Mouse (Mus musculus) myocyte (in vitro differentiated cells): Measurements from ENCODE around the gene Zfp871. TPM values are rescaled to one million over a fixed set of nuclear protein-coding genes. Genes with fewer than 3 reads are reported as not detected.

ENCODE experiments used
- H3K27me3 ChIP-seq: one replicate; pipeline ENCODE4 v1.6.1; 2011; ENCODE audit not compliant: control insufficient read depth, insufficient read depth, insufficient read length
- H3K36me3 ChIP-seq: one replicate; pipeline ENCODE4 v1.6.1; 2011; ENCODE audit not compliant: control insufficient read depth, insufficient read depth
- H3K4me2 ChIP-seq: one replicate; pipeline ENCODE4 v1.6.1; 2011; ENCODE audit warnings: low read depth, control low read depth
- H3K4me3 ChIP-seq: one replicate; pipeline ENCODE4 v1.5.1; 2011; ENCODE audit warnings: mild to moderate bottlenecking, control low read depth, moderate library complexity
- H3K79me2 ChIP-seq: one replicate; pipeline ENCODE4 v1.6.1; 2011; ENCODE audit not compliant: control insufficient read depth, insufficient read depth
- H3ac ChIP-seq: one replicate; pipeline ENCODE4 v1.6.1; 2011; ENCODE audit not compliant: control insufficient read depth, insufficient read length
- CEBPB ChIP-seq: IDR thresholded peaks from 2 replicates; pipeline ENCODE4 v1.6.1; 2011; ENCODE audit warnings: mild to moderate bottlenecking, moderate library complexity; ENCODE audit not compliant: poor library complexity, insufficient read depth, severe bottlenecking
- E2F4 ChIP-seq: IDR thresholded peaks from one replicate; pipeline ENCODE4 v1.6.1; 2011; ENCODE audit warnings: mild to moderate bottlenecking, control low read depth, moderate library complexity; ENCODE audit not compliant: insufficient read depth
- MAX ChIP-seq: IDR thresholded peaks from one replicate; pipeline ENCODE4 v1.6.1; 2011; ENCODE audit warnings: low read depth, mild to moderate bottlenecking, control low read depth
- MYOD1 ChIP-seq, 3 experiments: IDR thresholded peaks; one replicate each; pipeline ENCODE4 v1.6.1; 2011; ENCODE audit warnings: control low read depth in 2 of 3, low read depth in 2 of 3, mild to moderate bottlenecking in 2 of 3, moderate library complexity in 1 of 3; ENCODE audit not compliant: insufficient read length in 2 of 3, control insufficient read depth in 1 of 3
- MYOG ChIP-seq, 3 experiments: IDR thresholded peaks; one replicate each; pipeline ENCODE4 v1.6.1; 2011; ENCODE audit warnings: control low read depth in 2 of 3, low read depth in 2 of 3, mild to moderate bottlenecking in 2 of 3; ENCODE audit not compliant: insufficient read length in 2 of 3, control insufficient read depth in 1 of 3, insufficient read depth in 1 of 3
- POLR2A ChIP-seq: IDR thresholded peaks from one replicate; pipeline ENCODE4 v1.6.1; 2011; ENCODE audit warnings: low read depth, mild to moderate bottlenecking, control low read depth, moderate library complexity; ENCODE audit not compliant: insufficient read length
- POLR2AphosphoS2 ChIP-seq: IDR thresholded peaks from one replicate; pipeline ENCODE4 v1.6.1; 2011; ENCODE audit warnings: low read depth, control low read depth; ENCODE audit not compliant: insufficient read length
- REST ChIP-seq: IDR thresholded peaks from one replicate; pipeline ENCODE4 v1.6.1; 2011; ENCODE audit warnings: mild to moderate bottlenecking, control low read depth, moderate library complexity; ENCODE audit not compliant: insufficient read depth, insufficient read length
- SRF ChIP-seq: IDR thresholded peaks from one replicate; pipeline ENCODE4 v1.6.1; 2011; ENCODE audit warnings: low read depth; ENCODE audit not compliant: control insufficient read depth, insufficient read length
- TCF12 ChIP-seq: IDR thresholded peaks from one replicate; pipeline ENCODE4 v1.6.1; 2011; ENCODE audit warnings: mild to moderate bottlenecking, control low read depth; ENCODE audit not compliant: poor library complexity, insufficient read depth, severe bottlenecking
- TCF3 ChIP-seq: IDR thresholded peaks from one replicate; pipeline ENCODE4 v1.6.1; 2011; ENCODE audit warnings: low read depth, control low read depth; ENCODE audit not compliant: insufficient read length
- USF1 ChIP-seq: IDR thresholded peaks from one replicate; pipeline ENCODE4 v1.6.1; 2011; ENCODE audit warnings: low read depth, mild to moderate bottlenecking, control low read depth, moderate library complexity
- polyA plus RNA-seq: library from polyadenylated mRNA; unstranded; fragments of >200 nt; fragmentation: generic; extraction: Trizol; gene quantifications from one replicate; pipeline ENCODE4 v1.2.1, GENCODE M21; 2012; ENCODE audit warnings: missing spikeins

Zfp871 gene
- polyA plus RNA-seq, 1 experiment = 1.7 TPM

- TF ChIP-seq E2F4 (no peak), REST (no peak), POLR2A (no peak), TCF12 (no peak), CEBPB (no peak), POLR2AphosphoS2 (no peak), MYOD1 (IDR thresholded peaks at IDR 0.05; ENCODE audit: control insufficient read depth in 1 of 3, insufficient read length in 2 of 3, low read depth in 2 of 3) (no peak), SRF (no peak), TCF3 (no peak), USF1 (no peak), MAX (no peak), MYOG (IDR thresholded peaks at IDR 0.05; ENCODE audit: control insufficient read depth in 1 of 3, insufficient read depth in 1 of 3, insufficient read length in 2 of 3, low read depth in 2 of 3) (no peak)
- no peaks in the 10 kb centered on the region for H3K79me2 ChIP-seq
- H3ac ChIP-seq = no peak overlapping the region
- no peak overlapping the region for H3K4me3 ChIP-seq
- no peaks in the 10 kb centered on the region for H3K36me3 ChIP-seq
- H3K27me3 ChIP-seq = peaks cover 26% of the 10 kb centered on the region
- no peak overlapping the region for H3K4me2 ChIP-seq
These were observed 22.6 kb upstream of the Zfp871 start for GRCm38 (mm10) chr17:32810648-32811047.

GRCm38 (mm10) chr17:32809544-32810374 lies 21.7 kb upstream of the Zfp871 start, which contains the start of gene Zfp811:
Gene Zfp811 (minus strand): TSS chr17:32809931.
- TF ChIP-seq POLR2AphosphoS2 = no peak
- no peak for TF ChIP-seq TCF12
- TF ChIP-seq MYOG (IDR thresholded peaks at IDR 0.05; ENCODE audit: control insufficient read depth in 1 of 3, insufficient read depth in 1 of 3, insufficient read length in 2 of 3, low read depth in 2 of 3) = no peak
- TF ChIP-seq REST = no peak
- TF ChIP-seq E2F4 = no peak
- no peak for TF ChIP-seq CEBPB
- TF ChIP-seq SRF = no peak
- TF ChIP-seq USF1 = no peak
- TF ChIP-seq TCF3 = no peak
- no peak for TF ChIP-seq POLR2A
- no peak for TF ChIP-seq MAX
- TF ChIP-seq MYOD1 (IDR thresholded peaks at IDR 0.05; ENCODE audit: control insufficient read depth in 1 of 3, insufficient read length in 2 of 3, low read depth in 2 of 3) = no peak
- Histone ChIP-seq H3K36me3 (no peaks in the 10 kb centered on the region), H3K4me2 (no peak within 1 kb of the TSS), H3K79me2 (no peaks in the 10 kb centered on the region), H3ac (no peak within 1 kb of the TSS), H3K27me3 (peaks cover 26% of the 10 kb centered on the region), H3K4me3 (no peak within 1 kb of the TSS)

GRCm38 (mm10) chr17:32808921-32809320 lies 20.8 kb upstream of the Zfp871 start:
- H3ac ChIP-seq = no peak overlapping the region
- TF ChIP-seq TCF3 (no peak), MYOG (IDR thresholded peaks at IDR 0.05; ENCODE audit: control insufficient read depth in 1 of 3, insufficient read depth in 1 of 3, insufficient read length in 2 of 3, low read depth in 2 of 3) (no peak), POLR2A (no peak), MAX (no peak), POLR2AphosphoS2 (no peak), E2F4 (no peak), REST (no peak), CEBPB (no peak), SRF (no peak), USF1 (no peak), TCF12 (no peak), MYOD1 (IDR thresholded peaks at IDR 0.05; ENCODE audit: control insufficient read depth in 1 of 3, insufficient read length in 2 of 3, low read depth in 2 of 3) (no peak)
- H3K36me3 ChIP-seq = no peaks in the 10 kb centered on the region
- no peak overlapping the region for H3K4me2 ChIP-seq
- H3K27me3 ChIP-seq = peaks cover 26% of the 10 kb centered on the region
- no peaks in the 10 kb centered on the region for H3K79me2 ChIP-seq
- H3K4me3 ChIP-seq = no peak overlapping the region

- no peak overlapping the region for H3K4me3 ChIP-seq
- H3K4me2 ChIP-seq = no peak overlapping the region
- peaks cover 7% of the 10 kb centered on the region for H3K27me3 ChIP-seq
- TF ChIP-seq MYOD1 (IDR thresholded peaks at IDR 0.05; ENCODE audit: control insufficient read depth in 1 of 3, insufficient read length in 2 of 3, low read depth in 2 of 3) (no peak), E2F4 (no peak), MYOG (IDR thresholded peaks at IDR 0.05; ENCODE audit: control insufficient read depth in 1 of 3, insufficient read depth in 1 of 3, insufficient read length in 2 of 3, low read depth in 2 of 3) (no peak), USF1 (no peak), TCF3 (no peak), SRF (no peak), REST (no peak), POLR2A (no peak), CEBPB (no peak), POLR2AphosphoS2 (no peak), MAX (no peak), TCF12 (no peak)
- peaks cover under 1% of the 10 kb centered on the region for H3K36me3 ChIP-seq
- H3K79me2 ChIP-seq = peaks cover 34% of the 10 kb centered on the region
- no peak overlapping the region for H3ac ChIP-seq
These were observed 1.2 kb upstream of the Zfp871 start for GRCm38 (mm10) chr17:32789244-32789643.
